Comparison of ENCODE assay signal across 9 mouse cellular contexts in the genomic region with DNA sequence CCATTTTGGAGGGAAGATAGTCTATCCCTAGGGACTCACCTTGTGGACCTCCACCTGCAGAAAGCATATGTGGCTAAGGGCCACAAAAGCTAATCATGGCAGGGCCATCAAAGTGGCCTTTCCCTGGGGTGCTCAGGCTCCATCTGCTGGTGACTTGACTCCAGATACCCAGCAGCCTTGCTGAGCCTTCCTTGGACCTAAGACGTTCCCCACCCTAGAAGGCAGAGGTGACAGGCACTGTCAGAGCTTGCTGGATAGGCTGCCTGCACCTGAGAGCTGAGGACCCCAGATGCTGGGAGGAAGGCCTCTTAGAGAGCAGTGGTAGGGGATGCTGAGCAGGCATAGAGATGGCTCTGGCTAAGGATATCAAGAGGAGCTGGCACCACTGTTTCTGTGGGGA. TPM values are rescaled to one million over a fixed set of nuclear protein-coding genes. Genes with fewer than 3 reads are reported as not detected.
DNase-seq lines count a peak whose midpoint lies in the region; ATAC-seq and TF ChIP-seq lines count a peak whose summit lies in the region.
"Had no signal": no experiment of that assay in that cellular context is flagged by ENCODE, and none has a peak within 500 bp of the region (broad histone marks: within the 10 kb centered on the region; RNA-seq: fewer than 3 reads in every experiment).

No protein-coding gene starts in this region.

- H3K27ac ChIP-seq in ES-Bruce4 (ENCODE audit: insufficient read depth, low read length), result no peak overlapping the region
- no peak overlapping the region for H3K27ac ChIP-seq in embryonic facial prominence, embryonic 11.5 days (replicated peaks; ENCODE audit: low read depth, low read length)

- no peaks in the 10 kb centered on the region for H3K27me3 ChIP-seq in ES-Bruce4 (ENCODE audit: control insufficient read depth, insufficient read depth, low read length, poor library complexity, severe bottlenecking)
- no peaks in the 10 kb centered on the region for H3K27me3 ChIP-seq in embryonic facial prominence, embryonic 11.5 days (ENCODE audit: control insufficient read depth, insufficient read depth, low read length)

- peak; percentile 51 for TF ChIP-seq CTCF in ES-Bruce4 (IDR thresholded peaks at IDR 0.05; ENCODE audit: low read depth, low read length)

- TF ChIP-seq EP300 in ES-Bruce4 (IDR thresholded peaks at IDR 0.05; ENCODE audit: insufficient read depth, low read depth, low read length), result no peak

- no peak overlapping the region for H3K4me3 ChIP-seq in ES-Bruce4 (ENCODE audit: low read depth, low read length)
- H3K4me3 ChIP-seq in embryonic facial prominence, embryonic 11.5 days (ENCODE audit: low read depth, low read length), result no peak overlapping the region
- H3K4me3 ChIP-seq: erythroblast, embryonic 14.5 days had no signal

- no peak; the same call in 1 of the 2 replicates for ATAC-seq in cerebellum, adult (ENCODE audit: insufficient number of reproducible peaks, low FRiP score, low TSS enrichment)
- ATAC-seq in embryonic facial prominence, embryonic 11.5 days (replicated peaks; ENCODE audit: insufficient number of reproducible peaks, low FRiP score, low TSS enrichment, low read depth), result 0 out of 2 replicates have a peak, but pooled peaks have one; percentile 18

- H3K9ac ChIP-seq in ES-Bruce4 (ENCODE audit: low read depth, poor library complexity, severe bottlenecking), result no peak overlapping the region
- H3K9ac ChIP-seq in embryonic facial prominence, embryonic 11.5 days (replicated peaks; ENCODE audit: low read length), result no peak overlapping the region

- H3K4me1 ChIP-seq in ES-Bruce4 (ENCODE audit: control insufficient read depth, insufficient read depth, low read length), result no peaks in the 10 kb centered on the region
- H3K4me1 ChIP-seq in embryonic facial prominence, embryonic 11.5 days (ENCODE audit: control insufficient read depth, insufficient read depth, low read length), result no peaks in the 10 kb centered on the region

- DNase-seq in cerebellum, adult 18-20 months, result peak; percentile 57 to 60
- DNase-seq in kidney, postnatal 36 days, result peak; percentile 8 to 38
- no peak for DNase-seq in kidney, adult 11 months
- DNase-seq in embryonic facial prominence, embryonic 11.5 days (ENCODE audit: low spot score), result no peak
- DNase-seq in urinary bladder, postnatal 25 days (ENCODE audit: low spot score), result no peak
- no peak for DNase-seq in right cerebral cortex, postnatal 4 days

- H3K9me3 ChIP-seq in ES-Bruce4 (replicated peaks; ENCODE audit: control insufficient read depth, insufficient read depth, low read length, poor library complexity, severe bottlenecking), result no peaks in the 10 kb centered on the region
- H3K9me3 ChIP-seq in embryonic facial prominence, embryonic 11.5 days (replicated peaks; ENCODE audit: control insufficient read depth, low read length), result no peaks in the 10 kb centered on the region

- 42% methylated on average over 1 of the region's 1 CpGs for WGBS in embryonic facial prominence, embryonic 11.5 days

- H3K4me2 ChIP-seq in embryonic facial prominence, embryonic 11.5 days (ENCODE audit: low read depth, low read length), result no peak overlapping the region

- no peaks in the 10 kb centered on the region for H3K36me3 ChIP-seq in ES-Bruce4 (ENCODE audit: control insufficient read depth, insufficient read depth, low read length, poor library complexity, severe bottlenecking)
- no peaks in the 10 kb centered on the region for H3K36me3 ChIP-seq in embryonic facial prominence, embryonic 11.5 days (replicated peaks; ENCODE audit: control insufficient read depth, insufficient read depth, low read depth, low read length)

- TF ChIP-seq POLR2A in ES-Bruce4 (IDR thresholded peaks at IDR 0.05; ENCODE audit: insufficient read depth, low read length), result no peak

RNA-seq across cellular contexts. Expression of a gene that starts 25.7 kb away (rescaled TPM):
- 115 and 127 TPM in 2 replicates for polyA plus RNA-seq in ES-Bruce4 (2011; ENCODE audit: insufficient read depth, insufficient read length, low read depth, missing spikeins)
- polyA plus RNA-seq in embryonic facial prominence, embryonic 11.5 days (2014; fragmentation: Nextera tagmentation; extraction: Ambion mirVana), result 92.2 and 92.3 TPM in 2 replicates

Comparison
In these comparisons a context has a peak if more than half of its experiments do, and no peak if none do; other contexts are left out.
1. DNase-seq: peak in cerebellum, adult 18-20 months (2 of 2) and kidney, postnatal 36 days (2 of 2); none in kidney, adult 11 months (single experiment), embryonic facial prominence, embryonic 11.5 days (single experiment), urinary bladder, postnatal 25 days (single experiment) and right cerebral cortex, postnatal 4 days (single experiment).